Mouse (Mus musculus) brain, embryonic 14.5 days (tissue): Measurements from ENCODE around the gene Slc9a1. TPM values are rescaled to one million over a fixed set of nuclear protein-coding genes. Genes with fewer than 3 reads are reported as not detected.

Source experiments
- DNase-seq: peaks from one replicate; pipeline ENCODE4 v3.0.0-alpha.2; 2011; ENCODE audit warnings: low read depth
- CTCF ChIP-seq: fragments of 200-500 bp; IDR thresholded peaks from 2 replicates; pipeline ENCODE4 v1.5.1; 2012; ENCODE audit warnings: inconsistent platforms, mild to moderate bottlenecking, moderate library complexity, borderline replicate concordance; ENCODE audit not compliant: insufficient read depth, insufficient read length; ENCODE audit errors: extremely low read depth
- POLR2A ChIP-seq: fragments of 200-500 bp; IDR thresholded peaks from 2 replicates; pipeline ENCODE4 v1.6.1; 2012; ENCODE audit warnings: mild to moderate bottlenecking, inconsistent platforms, borderline replicate concordance; ENCODE audit not compliant: poor library complexity, insufficient read depth, insufficient read length, severe bottlenecking; ENCODE audit errors: extremely low read depth
- polyA plus RNA-seq: library from polyadenylated mRNA; depleted of rRNA; stranded (reverse); fragments of >200 nt; gene quantifications from 2 replicates; pipeline ENCODE4 v1.2.3, GENCODE M21; 2012; rRNA removed

Slc9a1 gene
- 23.4 and 33.1 TPM in 2 replicates for polyA plus RNA-seq

- TF ChIP-seq CTCF (peak; percentile 91), POLR2A (peak; percentile 91; the same call in 1 of the 2 replicates)
- peak; percentile 97 for DNase-seq
These were observed at the start of gene Slc9a1 for GRCm38 (mm10) chr4:133369553-133370297. Gene Slc9a1, plus strand, starts transcription at chr4:133369706.

GRCm38 (mm10) chr4:133328129-133328528 is 41.4 kb upstream of the Slc9a1 start:
- no peak for DNase-seq
- TF ChIP-seq CTCF (no peak), POLR2A (no peak)

GRCm38 (mm10) chr4:133330296-133330695 is 39.2 kb upstream of the Slc9a1 start:
- no peak for DNase-seq
- TF ChIP-seq CTCF (no peak), POLR2A (no peak)

- DNase-seq, result no peak
- TF ChIP-seq POLR2A (no peak), CTCF (no peak)
These were observed 36.2 kb upstream of the Slc9a1 start for GRCm38 (mm10) chr4:133333306-133333705.

GRCm38 (mm10) chr4:133337833-133338520 is 31.5 kb upstream of the Slc9a1 start:
- TF ChIP-seq POLR2A (no peak), CTCF (no peak)
- peak; percentile 39 for DNase-seq

- TF ChIP-seq POLR2A (no peak), CTCF (no peak)
- DNase-seq, result peak; percentile 49
These were observed 30.9 kb upstream of the Slc9a1 start for GRCm38 (mm10) chr4:133338521-133339095.

DNA sequence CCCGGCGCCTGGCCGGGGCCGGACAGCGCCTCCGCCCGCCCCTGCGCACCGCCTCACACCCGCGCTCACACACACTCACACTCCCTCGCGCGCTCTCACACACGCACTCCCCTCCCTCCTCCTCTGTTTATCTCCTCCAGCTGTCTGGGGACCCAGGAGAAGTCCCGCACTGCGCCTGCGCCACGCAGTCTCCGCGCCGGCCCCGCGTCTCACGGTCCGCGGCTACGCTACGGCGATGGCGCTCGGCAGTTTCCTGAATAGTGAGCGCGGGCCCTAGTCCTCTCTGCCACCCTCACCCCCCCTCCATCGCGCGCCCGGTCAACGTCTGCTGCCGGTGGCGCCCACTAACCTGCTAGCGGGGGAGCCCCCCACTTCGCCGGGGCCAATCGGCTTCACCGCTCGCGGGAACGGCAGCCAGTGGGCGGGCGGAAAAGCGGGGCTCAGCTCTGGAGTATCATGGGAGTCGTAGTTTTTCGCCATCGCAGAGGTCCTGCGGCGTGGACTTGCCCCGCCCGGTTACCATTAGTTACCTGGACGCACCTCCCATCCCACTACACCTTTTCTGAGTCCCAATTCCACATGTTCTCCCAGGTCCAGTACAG is 30.3 kb upstream of the Slc9a1 start:
- TF ChIP-seq CTCF (no peak), POLR2A (peak; percentile 63; the same call in 1 of the 2 replicates)
- DNase-seq, result peak; percentile 99

- TF ChIP-seq POLR2A (no peak), CTCF (no peak)
- no peak for DNase-seq
These were observed 29.3 kb upstream of the Slc9a1 start for GRCm38 (mm10) chr4:133340217-133340616.

DNA sequence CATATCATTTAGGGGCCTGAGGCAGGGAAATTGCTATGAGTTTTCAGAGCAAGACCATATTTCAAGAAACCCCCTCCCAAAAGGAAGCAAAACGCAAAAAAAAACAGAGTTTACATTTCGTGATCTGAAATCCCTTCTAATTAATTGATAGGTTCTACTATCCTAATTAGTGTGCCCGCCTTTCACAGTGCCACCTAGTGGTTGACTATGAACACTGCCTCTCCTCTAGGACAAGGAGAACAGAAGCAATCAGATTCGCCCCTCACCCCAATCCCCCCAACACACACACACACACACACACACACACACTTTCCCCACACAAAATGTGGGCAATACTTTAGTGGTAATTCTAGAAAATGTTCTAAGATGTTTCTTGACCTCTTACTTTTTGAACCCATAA is 25.4 kb upstream of the Slc9a1 start:
- peak; percentile 62 for DNase-seq
- peak; percentile 77; the same call in 1 of the 2 replicates for TF ChIP-seq CTCF
- no peak for TF ChIP-seq POLR2A

DNA sequence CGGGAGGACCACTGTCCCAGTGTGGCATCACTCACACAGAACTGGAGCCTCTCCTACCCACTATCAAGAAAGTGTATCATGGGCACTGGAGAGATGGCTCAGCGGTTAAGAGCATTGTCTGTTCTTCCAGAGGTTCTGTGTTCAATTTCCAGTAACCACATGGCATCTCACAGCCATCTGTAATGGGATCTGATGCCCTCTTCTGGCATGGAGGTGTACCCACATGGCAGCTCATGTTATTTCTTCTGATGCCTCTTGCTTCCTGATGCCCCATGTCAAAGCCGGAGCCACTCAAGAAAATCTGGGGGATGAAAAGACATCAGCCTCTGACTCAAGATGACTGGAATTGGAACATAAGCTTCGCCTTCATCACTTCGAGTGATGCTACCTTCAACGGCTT is 23.8 kb upstream of the Slc9a1 start:
- no peak for DNase-seq
- no peak for TF ChIP-seq POLR2A
- TF ChIP-seq CTCF, result no peak

DNA sequence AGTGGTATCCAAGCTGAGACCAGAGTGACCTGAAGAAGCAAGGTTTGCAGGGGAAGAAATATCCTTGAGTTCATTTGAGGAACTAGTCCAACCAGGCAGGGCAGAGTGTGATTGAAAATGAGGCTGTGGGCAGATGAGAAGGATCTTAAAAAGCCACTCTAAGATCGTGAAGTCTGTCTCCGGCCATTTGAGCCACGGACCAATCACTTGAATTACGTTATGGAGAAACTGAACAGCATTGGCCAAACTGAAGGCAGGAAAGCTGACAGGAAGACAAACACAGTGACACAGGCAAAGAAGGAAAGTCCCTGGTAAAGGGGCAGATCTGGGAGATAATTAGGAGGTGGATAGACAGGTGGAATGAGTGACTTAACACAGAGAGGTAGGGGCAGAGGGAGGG is 22.9 kb upstream of the Slc9a1 start:
- DNase-seq, result no peak
- TF ChIP-seq POLR2A, result no peak
- no peak for TF ChIP-seq CTCF
